Mouse (Mus musculus) embryonic facial prominence, embryonic 10.5 days (tissue): Measurements from ENCODE around the gene Gm3404. TPM values are rescaled to one million over a fixed set of nuclear protein-coding genes. Genes with fewer than 3 reads are reported as not detected.
"Not testable (repeated sequence)": the region's sequence is repeated elsewhere in the genome, so short reads cannot be mapped to it uniquely, and the experiment has no call there.

Experiments
- DNase-seq: peaks from one replicate; pipeline ENCODE4 v3.0.0-alpha.2; 2017; ENCODE audit warnings: low spot score
- H3K27ac ChIP-seq: fragments of 300-500 bp; sonication (generic); replicated peaks from 2 replicates; pipeline ENCODE4 v1.5.1; 2016; ENCODE audit warnings: mild to moderate bottlenecking
- H3K27me3 ChIP-seq: fragments of 300-500 bp; sonication (generic); replicated peaks from 2 replicates; pipeline ENCODE4 v1.6.1; 2016; ENCODE audit warnings: low read depth, mild to moderate bottlenecking; ENCODE audit not compliant: poor library complexity, severe bottlenecking
- H3K36me3 ChIP-seq: fragments of 300-500 bp; sonication (generic); replicated peaks from 2 replicates; pipeline ENCODE4 v1.6.1; 2016; ENCODE audit warnings: mild to moderate bottlenecking, moderate library complexity
- H3K4me1 ChIP-seq: fragments of 300-500 bp; sonication (generic); 2 replicates; pipeline ENCODE4 v1.6.1; 2016
- H3K4me3 ChIP-seq: fragments of 300-500 bp; sonication (generic); 2 replicates; pipeline ENCODE4 v1.5.1; 2016; ENCODE audit warnings: mild to moderate bottlenecking, moderate library complexity
- H3K9me3 ChIP-seq: fragments of 300-500 bp; sonication (generic); 2 replicates; pipeline ENCODE4 v1.6.1; 2016; ENCODE audit warnings: mild to moderate bottlenecking
- WGBS: fragments of 180-500 bp; shearing (Covaris S2); methylation state at CpG from one replicate; pipeline ENCODE4 v1.1.7; 2016; 5-methylcytosine and 5-hydroxymethylcytosine counted together
- polyA plus RNA-seq: library from polyadenylated mRNA; unstranded; fragments of >200 nt; fragmentation: Nextera tagmentation; extraction: Ambion mirVana; gene quantifications from 2 replicates; pipeline ENCODE4 v1.2.1, GENCODE M21; 2016

The Gm3404 gene
- polyA plus RNA-seq: not detected in 2 replicates

GRCm38 (mm10) chr5:146525501-146525900 lies at the start of gene Gm3404:
Gm3404 (plus strand) TSS chr5:146525801.
- H3K4me1 ChIP-seq, H3K36me3 ChIP-seq, H3K27ac ChIP-seq, H3K4me3 ChIP-seq, DNase-seq, H3K9me3 ChIP-seq, H3K27me3 ChIP-seq: not testable (repeated sequence)
- 94% methylated on average over 3 of the region's 3 CpGs for WGBS

- DNase-seq, H3K36me3 ChIP-seq, H3K4me3 ChIP-seq, H3K9me3 ChIP-seq, H3K27ac ChIP-seq, H3K4me1 ChIP-seq, H3K27me3 ChIP-seq: not testable (repeated sequence)
- 12% methylated on average over 4 of the region's 4 CpGs for WGBS
Observed at GRCm38 (mm10) chr5:146479564-146479963, 46.0 kb upstream of the Gm3404 start.

- H3K36me3 ChIP-seq, H3K4me3 ChIP-seq, H3K4me1 ChIP-seq, DNase-seq, H3K9me3 ChIP-seq, H3K27ac ChIP-seq, H3K27me3 ChIP-seq: not testable (repeated sequence)
- 93% methylated on average over 3 of the region's 3 CpGs for WGBS
Observed at GRCm38 (mm10) chr5:146481665-146482064, 43.9 kb upstream of the Gm3404 start, which contains the start of gene Gm6408. Gm6408 (plus strand) TSS chr5:146481965.

GRCm38 (mm10) chr5:146488959-146489358 lies 36.6 kb upstream of the Gm3404 start:
- H3K4me3 ChIP-seq, DNase-seq, H3K9me3 ChIP-seq, H3K27ac ChIP-seq, H3K4me1 ChIP-seq, H3K36me3 ChIP-seq, H3K27me3 ChIP-seq: not testable (repeated sequence)
- 9% methylated on average over 3 of the region's 4 CpGs for WGBS

- H3K4me1 ChIP-seq, H3K9me3 ChIP-seq, DNase-seq, H3K27me3 ChIP-seq, H3K4me3 ChIP-seq, H3K36me3 ChIP-seq, H3K27ac ChIP-seq: not testable (repeated sequence)
- no CpG with 5 or more reads among the region's 5 CpGs for WGBS
Observed at GRCm38 (mm10) chr5:146491063-146491462, 34.5 kb upstream of the Gm3404 start, which contains the start of gene Gm6370. Gm6370 (plus strand) TSS chr5:146491363.

GRCm38 (mm10) chr5:146502099-146502498 lies 23.5 kb upstream of the Gm3404 start, which contains the start of gene 4930449I24Rik:
4930449I24Rik (plus strand) TSS chr5:146502399.
- not testable (repeated sequence) for H3K27ac ChIP-seq, H3K36me3 ChIP-seq, H3K27me3 ChIP-seq, H3K4me3 ChIP-seq, H3K4me1 ChIP-seq, DNase-seq, H3K9me3 ChIP-seq
- WGBS: no CpG with 5 or more reads among the region's 5 CpGs

- H3K27ac ChIP-seq, H3K36me3 ChIP-seq, DNase-seq, H3K4me1 ChIP-seq, H3K9me3 ChIP-seq, H3K4me3 ChIP-seq, H3K27me3 ChIP-seq: not testable (repeated sequence)
- WGBS: 100% methylated on average over 2 of the region's 5 CpGs
Observed at GRCm38 (mm10) chr5:146513823-146514222, 11.8 kb upstream of the Gm3404 start, which contains the start of gene Gm3402. Gm3402 (plus strand) TSS chr5:146514123.

GRCm38 (mm10) chr5:146537347-146537746 lies 11.7 kb downstream of the Gm3404 start, which contains the start of gene Gm3409:
Gm3409 (plus strand) TSS chr5:146537647.
- H3K4me1 ChIP-seq, H3K27me3 ChIP-seq, H3K4me3 ChIP-seq, H3K27ac ChIP-seq, H3K36me3 ChIP-seq, DNase-seq, H3K9me3 ChIP-seq: not testable (repeated sequence)
- WGBS: 93% methylated on average over 3 of the region's 3 CpGs

GRCm38 (mm10) chr5:146555836-146556235 lies 30.2 kb downstream of the Gm3404 start, which contains the start of gene Gm3415:
Gm3415 (plus strand) TSS chr5:146556136.
- H3K36me3 ChIP-seq, DNase-seq, H3K27me3 ChIP-seq, H3K9me3 ChIP-seq, H3K27ac ChIP-seq, H3K4me1 ChIP-seq, H3K4me3 ChIP-seq: not testable (repeated sequence)
- no CpG with 5 or more reads among the region's 3 CpGs for WGBS

GRCm38 (mm10) chr5:146564259-146564658 lies 38.7 kb downstream of the Gm3404 start:
- no peak overlapping the region for H3K4me3 ChIP-seq
- H3K27ac ChIP-seq: no peak overlapping the region
- WGBS: 82% methylated on average over 1 of the region's 1 CpGs
- DNase-seq: no peak
- H3K4me1 ChIP-seq: no peaks in the 10 kb centered on the region
- peaks cover 2% of the 10 kb centered on the region; the same call in 1 of the 2 replicates for H3K9me3 ChIP-seq
- H3K27me3 ChIP-seq: no peaks in the 10 kb centered on the region
- H3K36me3 ChIP-seq: no peaks in the 10 kb centered on the region

- 59% methylated on average over 4 of the region's 4 CpGs for WGBS
- Histone ChIP-seq H3K36me3 (no peaks in the 10 kb centered on the region), H3K9me3 (peaks cover 2% of the 10 kb centered on the region; the same call in 1 of the 2 replicates), H3K27ac (no peak overlapping the region), H3K27me3 (no peaks in the 10 kb centered on the region), H3K4me1 (no peaks in the 10 kb centered on the region), H3K4me3 (no peak overlapping the region)
- peak; percentile 65 for DNase-seq
Observed at GRCm38 (mm10) chr5:146567054-146567453, 41.5 kb downstream of the Gm3404 start.

GRCm38 (mm10) chr5:146570179-146570578 lies 44.6 kb downstream of the Gm3404 start:
- H3K27ac ChIP-seq, H3K9me3 ChIP-seq, H3K27me3 ChIP-seq, H3K4me1 ChIP-seq, H3K4me3 ChIP-seq, DNase-seq, H3K36me3 ChIP-seq: not testable (repeated sequence)
- WGBS: 87% methylated on average over 6 of the region's 6 CpGs

- not testable (repeated sequence) for H3K4me1 ChIP-seq, H3K4me3 ChIP-seq
Observed at GRCm38 (mm10) chr5:146571830-146572734, 46.5 kb downstream of the Gm3404 start.

More at GRCm38 (mm10) chr5:146571830-146572734, 46.5 kb downstream of the Gm3404 start:
- H3K27me3 ChIP-seq, DNase-seq, H3K36me3 ChIP-seq, H3K9me3 ChIP-seq, H3K27ac ChIP-seq: not testable (repeated sequence)
- 77% methylated on average over 6 of the region's 6 CpGs for WGBS
